ENCODE assay signal across 8 mouse cellular contexts in genomic region chr3:79567703-79568362, GRCm38 (mm10). TPM values are rescaled to one million over a fixed set of nuclear protein-coding genes. Genes with fewer than 3 reads are reported as not detected.
DNase-seq lines count a peak whose midpoint lies in the region; ATAC-seq and TF ChIP-seq lines count a peak whose summit lies in the region.

TSS of gene Fnip2 (minus strand) at chr3:79567796.

- DNase-seq in gastrocnemius, adult 8-10 months (ENCODE audit: low spot score in 2 of 2): peak; percentile 77 to 85
- peak; percentile 75 for DNase-seq in hindlimb bud, embryonic 11.5 days (ENCODE audit: extremely low spot score, low read depth, low spot score)
- peak; percentile 65 to 88 for DNase-seq in left cerebral cortex, adult 8-10 months (ENCODE audit: low spot score in 2 of 2)
- DNase-seq in right cerebral cortex, postnatal 10 days (ENCODE audit: low spot score in 2 of 2): peak; percentile 93 to 96
- peak; percentile 77 for DNase-seq in urinary bladder, postnatal 25 days (ENCODE audit: low spot score)

- no peak within 1 kb of the TSS for H3K27ac ChIP-seq in cortical plate, adult 2 months (ENCODE audit: insufficient read depth, low read length)

- peaks cover 4% of the 10 kb centered on the region for H3K4me1 ChIP-seq in cortical plate, adult 2 months (ENCODE audit: control insufficient read depth, insufficient read depth, low read length)
- H3K4me1 ChIP-seq in megakaryocyte, embryonic 14.5 days: peaks cover 38% of the 10 kb centered on the region

- H3K9me3 ChIP-seq in megakaryocyte, embryonic 14.5 days: no peaks in the 10 kb centered on the region

- TF ChIP-seq CTCF in cortical plate, adult 2 months (IDR thresholded peaks at IDR 0.05; ENCODE audit: extremely low read depth, insufficient read depth, low read length): no peak

- H3K36me3 ChIP-seq in megakaryocyte, embryonic 14.5 days (replicated peaks; ENCODE audit: low read length): no peaks in the 10 kb centered on the region

- peak; percentile 84 for ATAC-seq in activated CD4-positive, CD25-positive, alpha-beta regulatory T cell, adult 4 months

- peak within 1 kb of the TSS; percentile 69 for H3K4me3 ChIP-seq in cortical plate, adult 2 months (ENCODE audit: insufficient read depth, low read length)
- peak within 1 kb of the TSS; percentile 99 for H3K4me3 ChIP-seq in megakaryocyte, embryonic 14.5 days (replicated peaks)

- TF ChIP-seq POLR2A in cortical plate, adult 2 months (IDR thresholded peaks at IDR 0.05; ENCODE audit: extremely low read depth, insufficient read depth, low read length): peak; percentile 26; the same call in 1 of the 2 replicates

- no peaks in the 10 kb centered on the region for H3K27me3 ChIP-seq in megakaryocyte, embryonic 14.5 days (replicated peaks)

RNA-seq across cellular contexts. Expression of gene Fnip2, which starts in this region (rescaled TPM):
- under 1 TPM; 0.34 to 0.46 TPM for polyA plus RNA-seq in activated CD4-positive, CD25-positive, alpha-beta regulatory T cell, adult 4 months (2017; shearing (Covaris generic))
- polyA plus RNA-seq in cortical plate, adult 2 months (2012; rRNA removed): 10.2 and 10.4 TPM in 2 replicates
- 1 to 10 TPM; 2.8 to 4.3 (median 3.3) TPM for total RNA-seq in gastrocnemius, adult 8-10 months (2022)
- 10 to 100 TPM; 18.4 to 25.9 (median 21.7) TPM for total RNA-seq in left cerebral cortex, adult 8-10 months (2022)
- 0.19 and 2.8 TPM in 2 replicates for polyA plus RNA-seq in megakaryocyte, embryonic 14.5 days (2012; ENCODE audit: insufficient read depth, low replicate concordance)

Comparison
In these comparisons a context has a peak if more than half of its experiments do, and no peak if none do; other contexts are left out.
1. Peak in ATAC-seq in activated CD4-positive, CD25-positive, alpha-beta regulatory T cell, adult 4 months; RNA of the gene not detected or under 1 TPM.